Mouse (Mus musculus): ENCODE data around the gene Tssk2. TPM values are rescaled to one million over a fixed set of nuclear protein-coding genes. Genes with fewer than 3 reads are reported as not detected.

The Tssk2 gene
- polyA plus RNA-seq, 1 experiment from 2014 or later, result not detected

DNA sequence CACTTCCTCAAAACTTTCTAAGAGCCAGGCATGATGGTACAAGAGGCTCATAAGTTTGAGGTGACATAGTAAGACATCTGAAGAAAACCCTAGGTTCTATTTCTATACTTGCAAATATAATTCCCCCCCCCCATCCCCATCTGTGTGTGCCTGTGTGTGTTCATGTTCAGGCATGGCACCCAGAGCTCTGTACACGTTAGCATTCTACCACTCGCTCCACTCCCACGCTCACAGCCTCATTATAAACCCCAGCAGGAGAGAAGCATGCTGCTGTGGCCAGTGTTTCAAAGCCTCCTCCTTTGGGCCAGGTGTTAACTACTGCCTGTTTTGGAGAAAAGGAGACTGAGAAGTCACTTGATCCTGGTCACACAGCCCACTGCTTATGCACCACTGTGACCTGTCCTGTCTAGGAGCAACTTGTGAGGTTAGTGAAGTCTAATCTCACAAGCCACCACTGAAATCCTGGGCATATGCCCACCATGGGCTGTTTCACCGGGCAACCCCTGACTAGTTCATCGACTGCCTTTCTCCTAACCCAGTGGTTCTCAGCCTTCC, 33.5 kb downstream of the Tssk2 start:
- H3K4me2 ChIP-seq (ENCODE audit: low read length), result no peak overlapping the region
- ATAC-seq (ENCODE audit: low FRiP score, low TSS enrichment) (no peak), DNase-seq (no peak)
- 75% methylated on average over 5 of the region's 5 CpGs for WGBS
- H3K36me3 ChIP-seq (ENCODE audit: control insufficient read depth, insufficient read depth, low read length), result no peaks in the 10 kb centered on the region
- H3K4me1 ChIP-seq (ENCODE audit: control insufficient read depth, insufficient read depth, low read length), result 0 out of 2 replicates have a peak, but pooled peaks cover 9% of the 10 kb centered on the region
- no peaks in the 10 kb centered on the region for H3K27me3 ChIP-seq (ENCODE audit: control insufficient read depth, insufficient read depth, low read length)
- H3K9ac ChIP-seq (replicated peaks; ENCODE audit: low read length), result no peak overlapping the region
- H3K4me3 ChIP-seq (replicated peaks; ENCODE audit: low read depth, low read length), result no peak overlapping the region
- H3K9me3 ChIP-seq (ENCODE audit: control insufficient read depth, low read length), result no peaks in the 10 kb centered on the region
- H3K27ac ChIP-seq (replicated peaks; ENCODE audit: low read depth, low read length), result no peak overlapping the region

DNA sequence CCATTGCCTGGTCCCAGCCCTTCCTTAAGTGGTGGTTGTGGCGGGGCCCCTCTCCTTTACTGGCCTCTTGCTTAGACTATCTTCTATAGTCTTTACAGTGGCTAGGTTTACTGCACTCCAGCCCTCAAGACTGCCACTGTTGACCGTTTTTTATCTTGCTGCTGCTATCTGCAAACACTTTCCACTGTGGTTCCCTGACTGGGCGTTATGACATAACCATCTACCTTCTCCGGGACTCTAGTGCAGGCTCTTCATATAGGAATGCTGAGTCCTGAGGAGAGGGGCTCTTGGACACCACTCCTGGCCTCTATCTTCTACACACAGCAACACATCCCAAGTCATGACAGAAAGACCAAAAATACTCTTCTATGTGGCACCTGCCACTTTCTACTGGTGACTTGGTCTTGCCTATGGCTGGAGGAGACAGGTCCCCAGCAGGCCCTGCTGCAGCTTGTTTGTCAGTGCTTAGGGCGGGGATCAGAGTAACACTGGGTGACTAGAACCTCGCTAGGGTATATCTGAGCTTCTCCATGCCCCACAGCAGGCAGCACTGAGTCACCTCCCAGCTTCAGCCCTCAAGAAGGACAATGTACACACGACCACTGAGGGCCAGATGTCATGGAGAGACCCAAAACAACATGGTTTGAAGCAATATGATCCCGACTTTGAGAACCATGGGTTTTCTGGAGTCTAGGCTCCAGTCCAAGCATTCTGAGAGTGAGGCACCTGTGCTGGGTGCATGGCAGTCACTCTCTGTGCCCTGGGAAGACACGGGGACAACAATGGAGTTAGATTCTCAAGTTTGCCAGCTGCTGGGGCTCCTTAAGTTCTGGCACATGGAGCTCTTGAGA, 35.4 kb downstream of the Tssk2 start:
- WGBS, result 70% methylated on average over 9 of the region's 9 CpGs
- Histone ChIP-seq H3K27ac (replicated peaks; ENCODE audit: low read depth, low read length) (no peak overlapping the region), H3K4me2 (ENCODE audit: low read length) (no peak overlapping the region), H3K36me3 (ENCODE audit: control insufficient read depth, insufficient read depth, low read length) (no peaks in the 10 kb centered on the region), H3K4me3 (replicated peaks; ENCODE audit: low read depth, low read length) (no peak overlapping the region), H3K4me1 (ENCODE audit: control insufficient read depth, insufficient read depth, low read length) (0 out of 2 replicates have a peak, but pooled peaks cover 2% of the 10 kb centered on the region), H3K9ac (replicated peaks; ENCODE audit: low read length) (no peak overlapping the region), H3K9me3 (ENCODE audit: control insufficient read depth, low read length) (no peaks in the 10 kb centered on the region), H3K27me3 (ENCODE audit: control insufficient read depth, insufficient read depth, low read length) (no peaks in the 10 kb centered on the region)
- DNase-seq (no peak), ATAC-seq (ENCODE audit: low FRiP score, low TSS enrichment) (no peak)

DNA sequence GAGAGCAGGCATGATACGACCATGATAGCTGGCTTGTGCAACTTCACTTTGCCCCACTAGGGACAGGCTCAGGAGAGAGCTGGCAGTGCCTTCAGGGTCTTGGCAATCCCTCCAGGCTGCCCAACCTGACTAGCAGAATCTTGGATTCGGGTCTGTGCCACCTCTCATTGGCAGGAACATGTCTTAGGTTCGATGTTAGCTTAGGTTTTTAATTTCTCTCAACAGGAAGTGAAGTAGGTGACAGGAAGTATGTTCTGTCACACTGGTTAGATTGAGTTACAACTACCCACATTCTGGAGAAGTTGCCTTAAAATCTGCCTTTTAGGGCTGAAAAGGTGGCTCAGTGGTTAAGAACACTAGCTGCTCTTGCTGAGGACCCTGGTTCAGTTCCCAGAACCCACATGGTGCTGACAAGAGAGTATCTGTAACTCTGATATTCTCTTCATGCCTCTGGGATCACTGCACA, 36.0 kb downstream of the Tssk2 start:
- 74% methylated on average over 3 of the region's 3 CpGs for WGBS
- no peak for ATAC-seq (ENCODE audit: low FRiP score, low TSS enrichment)
- no peaks in the 10 kb centered on the region for H3K4me1 ChIP-seq (ENCODE audit: control insufficient read depth, insufficient read depth, low read length)

GRCm38 (mm10) chr16:17936776-17937175, 38.3 kb downstream of the Tssk2 start:
- Histone ChIP-seq H3K27me3 (ENCODE audit: control insufficient read depth, insufficient read depth, low read length) (no peaks in the 10 kb centered on the region), H3K9me3 (ENCODE audit: control insufficient read depth, low read length) (no peaks in the 10 kb centered on the region), H3K4me1 (ENCODE audit: control insufficient read depth, insufficient read depth, low read length) (no peaks in the 10 kb centered on the region), H3K27ac (replicated peaks; ENCODE audit: low read depth, low read length) (no peak overlapping the region), H3K36me3 (ENCODE audit: control insufficient read depth, insufficient read depth, low read length) (no peaks in the 10 kb centered on the region), H3K9ac (replicated peaks; ENCODE audit: low read length) (no peak overlapping the region), H3K4me2 (ENCODE audit: low read length) (no peak overlapping the region), H3K4me3 (replicated peaks; ENCODE audit: low read depth, low read length) (no peak overlapping the region)
- DNase-seq (no peak), ATAC-seq (ENCODE audit: low FRiP score, low TSS enrichment) (no peak)
- WGBS, result 83% methylated on average over 10 of the region's 10 CpGs

More for the DNA sequence above, 36.0 kb downstream of the Tssk2 start:
- H3K4me3 ChIP-seq (replicated peaks; ENCODE audit: low read depth, low read length), result no peak overlapping the region
- H3K27me3 ChIP-seq (ENCODE audit: control insufficient read depth, insufficient read depth, low read length), result no peaks in the 10 kb centered on the region
- no peak for DNase-seq
- no peak overlapping the region for H3K9ac ChIP-seq (replicated peaks; ENCODE audit: low read length)
- no peaks in the 10 kb centered on the region for H3K9me3 ChIP-seq (ENCODE audit: control insufficient read depth, low read length)
- no peak overlapping the region for H3K27ac ChIP-seq (replicated peaks; ENCODE audit: low read depth, low read length)
- H3K36me3 ChIP-seq (ENCODE audit: control insufficient read depth, insufficient read depth, low read length), result no peaks in the 10 kb centered on the region
- H3K4me2 ChIP-seq (ENCODE audit: low read length), result no peak overlapping the region

GRCm38 (mm10) chr16:17938187-17938586, 39.8 kb downstream of the Tssk2 start:
- H3K9me3 ChIP-seq (ENCODE audit: control insufficient read depth, low read length), result no peaks in the 10 kb centered on the region
- DNase-seq (no peak), ATAC-seq (ENCODE audit: low FRiP score, low TSS enrichment) (no peak)
- no peak overlapping the region for H3K27ac ChIP-seq (replicated peaks; ENCODE audit: low read depth, low read length)
- H3K4me3 ChIP-seq (replicated peaks; ENCODE audit: low read depth, low read length), result no peak overlapping the region
- no peaks in the 10 kb centered on the region for H3K36me3 ChIP-seq (ENCODE audit: control insufficient read depth, insufficient read depth, low read length)
- no peaks in the 10 kb centered on the region for H3K27me3 ChIP-seq (ENCODE audit: control insufficient read depth, insufficient read depth, low read length)
- H3K4me1 ChIP-seq (ENCODE audit: control insufficient read depth, insufficient read depth, low read length), result no peaks in the 10 kb centered on the region
- H3K9ac ChIP-seq (replicated peaks; ENCODE audit: low read length), result no peak overlapping the region
- no peak overlapping the region for H3K4me2 ChIP-seq (ENCODE audit: low read length)
- 83% methylated on average over 7 of the region's 7 CpGs for WGBS

GRCm38 (mm10) chr16:17938821-17939220, 40.4 kb downstream of the Tssk2 start:
- Histone ChIP-seq H3K4me1 (ENCODE audit: control insufficient read depth, insufficient read depth, low read length) (no peaks in the 10 kb centered on the region), H3K4me3 (replicated peaks; ENCODE audit: low read depth, low read length) (no peak overlapping the region), H3K27ac (replicated peaks; ENCODE audit: low read depth, low read length) (no peak overlapping the region), H3K9ac (replicated peaks; ENCODE audit: low read length) (no peak overlapping the region), H3K27me3 (ENCODE audit: control insufficient read depth, insufficient read depth, low read length) (no peaks in the 10 kb centered on the region), H3K4me2 (ENCODE audit: low read length) (no peak overlapping the region), H3K36me3 (ENCODE audit: control insufficient read depth, insufficient read depth, low read length) (no peaks in the 10 kb centered on the region), H3K9me3 (ENCODE audit: control insufficient read depth, low read length) (no peaks in the 10 kb centered on the region)
- peak; percentile 74 for DNase-seq
- ATAC-seq (ENCODE audit: low FRiP score, low TSS enrichment), result peak; percentile 60; the same call in 1 of the 2 replicates
- 8% methylated on average over 7 of the region's 7 CpGs for WGBS

DNA sequence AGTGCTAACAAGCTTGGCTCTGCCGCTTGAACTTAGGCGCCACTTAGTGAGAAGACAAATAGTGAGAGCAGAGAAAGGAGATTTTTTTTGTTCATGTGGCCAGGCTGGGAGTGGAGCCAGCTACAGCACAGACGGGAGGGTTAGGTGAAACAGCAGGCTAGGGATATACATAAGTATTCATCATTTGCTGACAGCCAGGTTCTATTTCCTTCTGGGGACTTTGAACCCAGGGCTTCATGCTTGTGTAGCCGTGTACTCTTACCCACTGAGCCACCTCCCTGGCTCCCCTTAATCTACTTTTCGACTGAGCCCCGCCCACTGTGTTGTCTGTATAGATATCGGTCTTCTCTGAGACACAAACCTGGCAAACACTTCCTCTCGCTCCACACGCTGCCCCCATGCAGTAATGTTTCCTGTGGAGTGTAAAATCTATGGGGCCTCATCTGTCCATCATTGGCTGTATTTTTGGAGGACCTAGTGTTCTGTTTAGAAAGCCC, 40.9 kb downstream of the Tssk2 start:
- Histone ChIP-seq H3K4me2 (ENCODE audit: low read length) (no peak overlapping the region), H3K27me3 (ENCODE audit: control insufficient read depth, insufficient read depth, low read length) (no peaks in the 10 kb centered on the region), H3K36me3 (ENCODE audit: control insufficient read depth, insufficient read depth, low read length) (no peaks in the 10 kb centered on the region), H3K9ac (replicated peaks; ENCODE audit: low read length) (no peak overlapping the region), H3K4me3 (replicated peaks; ENCODE audit: low read depth, low read length) (no peak overlapping the region), H3K9me3 (ENCODE audit: control insufficient read depth, low read length) (no peaks in the 10 kb centered on the region), H3K27ac (replicated peaks; ENCODE audit: low read depth, low read length) (no peak overlapping the region), H3K4me1 (ENCODE audit: control insufficient read depth, insufficient read depth, low read length) (no peaks in the 10 kb centered on the region)
- 57% methylated on average over 9 of the region's 9 CpGs for WGBS
- DNase-seq, result no peak
- ATAC-seq (ENCODE audit: low FRiP score, low TSS enrichment), result no peak

DNA sequence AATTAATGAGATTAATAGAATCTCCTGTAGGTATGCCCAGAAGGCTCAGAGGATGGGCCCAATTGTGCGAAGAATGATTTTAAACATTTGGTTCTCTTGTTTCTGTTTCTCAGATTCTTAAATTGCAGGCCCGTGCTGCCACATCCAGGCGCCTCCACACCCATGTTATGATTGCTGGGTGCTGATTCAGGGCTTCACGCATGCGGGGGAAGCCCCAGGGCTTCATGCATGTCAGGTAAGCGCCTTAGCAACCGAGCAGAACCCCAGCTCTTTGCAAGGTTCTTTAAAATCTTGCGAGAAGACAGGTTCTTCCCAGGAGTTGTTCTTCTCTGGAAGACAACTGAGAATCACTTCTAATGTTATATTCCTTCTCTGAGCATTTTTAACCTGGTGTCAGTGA, 45.0 kb downstream of the Tssk2 start:
- H3K4me1 ChIP-seq (ENCODE audit: control insufficient read depth, insufficient read depth, low read length), result no peaks in the 10 kb centered on the region
- H3K27me3 ChIP-seq (ENCODE audit: control insufficient read depth, insufficient read depth, low read length), result no peaks in the 10 kb centered on the region
- no peak overlapping the region for H3K27ac ChIP-seq (replicated peaks; ENCODE audit: low read depth, low read length)
- no peaks in the 10 kb centered on the region for H3K9me3 ChIP-seq (ENCODE audit: control insufficient read depth, low read length)
- H3K4me3 ChIP-seq (replicated peaks; ENCODE audit: low read depth, low read length), result no peak overlapping the region
- 68% methylated on average over 8 of the region's 8 CpGs for WGBS
- no peak for ATAC-seq (ENCODE audit: low FRiP score, low TSS enrichment)
- no peak for DNase-seq
- no peak overlapping the region for H3K4me2 ChIP-seq (ENCODE audit: low read length)
- no peak overlapping the region for H3K9ac ChIP-seq (replicated peaks; ENCODE audit: low read length)
- H3K36me3 ChIP-seq (ENCODE audit: control insufficient read depth, insufficient read depth, low read length), result no peaks in the 10 kb centered on the region
